In genomic region chr11:67039799-67040198, GRCm38 (mm10) we compare ENCODE assay signal across 13 mouse cellular contexts. TPM values are rescaled to one million over a fixed set of nuclear protein-coding genes. Genes with fewer than 3 reads are reported as not detected.
DNase-seq lines count a peak whose midpoint lies in the region; ATAC-seq and TF ChIP-seq lines count a peak whose summit lies in the region.
"Had no signal": no experiment of that assay in that cellular context is flagged by ENCODE, and none has a peak within 500 bp of the region (broad histone marks: within the 10 kb centered on the region; RNA-seq: fewer than 3 reads in every experiment).

No protein-coding gene starts in this region.

- no peak; the same call in 1 of the 2 replicates for TF ChIP-seq RAD21 in CH12.LX (IDR thresholded peaks at IDR 0.05; ENCODE audit: low read depth, low read length)

- dilution Hi-C loops in CH12.LX (cut with MboI; ENCODE audit: extremely low pct_ligation_motif_present, extremely low pct_unique_long_range_greater_than_20kb, low sequenced_read_pairs): no loop called here

- TF ChIP-seq CTCF in liver, adult 2 months (IDR thresholded peaks at IDR 0.05; ENCODE audit: low read depth, low read length): peak; percentile 36; the same call in 1 of the 2 replicates
- TF ChIP-seq CTCF in CH12.LX (conservative IDR thresholded peaks at IDR 0.05 in 1 of 2, IDR thresholded peaks at IDR 0.05 in 1 of 2; ENCODE audit: low read depth in 2 of 2, low read length in 2 of 2): peak; percentile 33 to 49; a peak in 3 of 4 replicates
- 0 out of 2 replicates have a peak, but pooled peaks have one; percentile 8 for TF ChIP-seq CTCF in bone marrow, adult 2 months (IDR thresholded peaks at IDR 0.05; ENCODE audit: control insufficient read depth, insufficient read depth, low read length)

- no peak overlapping the region for H3K27ac ChIP-seq in liver, adult 2 months (replicated peaks; ENCODE audit: insufficient read depth, low read depth, low read length)
- no peak overlapping the region for H3K27ac ChIP-seq in liver, embryonic 11.5 days (ENCODE audit: low read depth, low read length)
- no peak overlapping the region for H3K27ac ChIP-seq in CH12.LX (ENCODE audit: insufficient read depth, low read depth)
- H3K27ac ChIP-seq in bone marrow, adult 2 months (ENCODE audit: control insufficient read depth, insufficient read depth, low read depth, low read length, poor library complexity): no peak overlapping the region
- H3K27ac ChIP-seq: hindbrain, embryonic 12.5 days had no signal

- peaks cover 12% of the 10 kb centered on the region for H3K4me1 ChIP-seq in liver, adult 2 months (ENCODE audit: control insufficient read depth, insufficient read depth, low read length)
- peaks cover 3% of the 10 kb centered on the region; the same call in 1 of the 2 replicates for H3K4me1 ChIP-seq in liver, embryonic 11.5 days (replicated peaks; ENCODE audit: control insufficient read depth, insufficient read depth, low read length)
- peaks cover 0 to 9% of the 10 kb centered on the region in 2 experiments; a peak in 1 of 4 replicates for H3K4me1 ChIP-seq in CH12.LX (ENCODE audit: control insufficient read depth in 1 of 2, insufficient read depth in 2 of 2)
- H3K4me1 ChIP-seq in bone marrow, adult 2 months (ENCODE audit: control insufficient read depth, insufficient read depth, low read length): no peaks in the 10 kb centered on the region
- H3K4me1 ChIP-seq: hindbrain, embryonic 12.5 days had no signal

- H3K27me3 ChIP-seq in liver, adult 2 months (ENCODE audit: control insufficient read depth, insufficient read depth, low read length): no peaks in the 10 kb centered on the region
- no peaks in the 10 kb centered on the region for H3K27me3 ChIP-seq in liver, embryonic 11.5 days (replicated peaks; ENCODE audit: control insufficient read depth, insufficient read depth, low read length)
- no peaks in the 10 kb centered on the region for H3K27me3 ChIP-seq in CH12.LX (replicated peaks)
- H3K27me3 ChIP-seq: hindbrain, embryonic 12.5 days had no signal

- no peak overlapping the region for H3K9ac ChIP-seq in liver, adult 2 months (ENCODE audit: low read depth, low read length)
- no peak overlapping the region for H3K9ac ChIP-seq in liver, embryonic 11.5 days (ENCODE audit: low read depth, low read length)
- no peak overlapping the region for H3K9ac ChIP-seq in CH12.LX (ENCODE audit: insufficient read depth, low read depth)
- H3K9ac ChIP-seq: hindbrain, embryonic 12.5 days had no signal

- no peak for ATAC-seq in liver, embryonic 11.5 days (replicated peaks; ENCODE audit: low FRiP score)
- ATAC-seq in monocyte, adult 5-6 weeks (replicated peaks; ENCODE audit: insufficient number of reproducible peaks, low FRiP score, low TSS enrichment, poor library complexity, severe bottlenecking): no peak

- in situ Hi-C loops in CH12.LX (cut with MboI; ENCODE audit: low pct_ligation_motif_present, low pct_unique_long_range_greater_than_20kb, low sequenced_read_pairs): no loop called here

- no peaks in the 10 kb centered on the region; the same call in 1 of the 2 replicates for H3K79me2 ChIP-seq in liver, adult 2 months (ENCODE audit: control insufficient read depth, insufficient read depth, low read length)
- no peaks in the 10 kb centered on the region for H3K79me2 ChIP-seq in CH12.LX (replicated peaks; ENCODE audit: control insufficient read depth, extremely low read depth, insufficient read depth, poor library complexity, severe bottlenecking)

- TF ChIP-seq EP300 in CH12.LX (IDR thresholded peaks at IDR 0.05; ENCODE audit: low read length): no peak

- H3K9me3 ChIP-seq in liver, embryonic 11.5 days (ENCODE audit: control insufficient read depth, low read length): no peaks in the 10 kb centered on the region
- peaks cover 4% of the 10 kb centered on the region for H3K9me3 ChIP-seq in CH12.LX (replicated peaks; ENCODE audit: low read length)
- H3K9me3 ChIP-seq: hindbrain, embryonic 12.5 days had no signal

- TF ChIP-seq POLR2A in liver, adult 2 months (IDR thresholded peaks at IDR 0.05; ENCODE audit: extremely low read depth, insufficient read depth, low read length): no peak
- TF ChIP-seq POLR2A in CH12.LX (IDR thresholded peaks at IDR 0.05; ENCODE audit: low read depth, low read length): no peak
- no peak for TF ChIP-seq POLR2A in bone marrow, adult 2 months (IDR thresholded peaks at IDR 0.05; ENCODE audit: borderline replicate concordance, control insufficient read depth, low read depth, low read length)

- H3K4me2 ChIP-seq in liver, embryonic 11.5 days: no peak overlapping the region
- no peak overlapping the region for H3K4me2 ChIP-seq in CH12.LX (ENCODE audit: insufficient read depth, low read depth, poor library complexity, severe bottlenecking)
- H3K4me2 ChIP-seq: hindbrain, embryonic 12.5 days had no signal

- DNase-seq in liver, adult 2 months (ENCODE audit: extremely low read depth, low read depth, low spot score): no peak
- DNase-seq in liver, embryonic 11.5 days (ENCODE audit: low spot score): no peak
- peak; percentile 27 for DNase-seq in A20 (ENCODE audit: low read depth, low spot score)
- DNase-seq in CH12.LX (ENCODE audit: extremely low read depth): no peak
- no peak for DNase-seq in cerebellum, postnatal 25 days
- DNase-seq: adrenal gland, adult 2 months; cerebellum, postnatal 10 days; kidney, adult 8-10 months; right cerebral cortex, postnatal 25 days had no signal

- WGBS in liver, adult 2 months: 92% methylated on average over 3 of the region's 3 CpGs
- WGBS in liver, embryonic 11.5 days: 85% methylated on average over 3 of the region's 3 CpGs
- WGBS in bone marrow, adult 2 months: 89% methylated on average over 3 of the region's 3 CpGs

- peaks cover 31% of the 10 kb centered on the region for H3K36me3 ChIP-seq in liver, adult 2 months (ENCODE audit: control insufficient read depth, insufficient read depth, low read length)
- H3K36me3 ChIP-seq in liver, embryonic 11.5 days (ENCODE audit: control insufficient read depth, insufficient read depth, low read length): peaks cover 21% of the 10 kb centered on the region
- peaks cover 44 to 78% of the 10 kb centered on the region in 2 experiments for H3K36me3 ChIP-seq in CH12.LX (replicated peaks in 1 of 2; ENCODE audit: control insufficient read depth in 1 of 2, insufficient read depth in 1 of 2, low read length in 1 of 2)

- no peak overlapping the region for H3K4me3 ChIP-seq in liver, adult 2 months (ENCODE audit: insufficient read depth, low read depth, low read length)
- H3K4me3 ChIP-seq in liver, embryonic 11.5 days (ENCODE audit: low read depth, low read length): no peak overlapping the region
- no peak overlapping the region for H3K4me3 ChIP-seq in CH12.LX (replicated peaks in 1 of 3; ENCODE audit: low read depth in 2 of 3, low read length in 2 of 3, poor library complexity in 1 of 3)
- H3K4me3 ChIP-seq in bone marrow, adult 2 months (replicated peaks; ENCODE audit: control insufficient read depth, low read depth, low read length): no peak overlapping the region
- H3K4me3 ChIP-seq: hindbrain, embryonic 12.5 days had no signal

TF ChIP-seq in CH12.LX, 34 proteins besides CTCF, POLR2A, EP300 and RAD21 (continues in another document):
- TF ChIP-seq MAFK (IDR thresholded peaks at IDR 0.05; ENCODE audit: insufficient replicate concordance, low read length) (no peak), UBTF (IDR thresholded peaks at IDR 0.05; ENCODE audit: low read depth, low read length) (no peak), RCOR1 (conservative IDR thresholded peaks at IDR 0.05; ENCODE audit: low read depth, low read length) (no peak), POLR2AphosphoS2 (IDR thresholded peaks at IDR 0.05; ENCODE audit: low read depth, low read length) (no peak), ETS1 (conservative IDR thresholded peaks at IDR 0.05; ENCODE audit: low read depth, low read length) (no peak), CHD2 (IDR thresholded peaks at IDR 0.05; ENCODE audit: low read length) (no peak)

RNA-seq across cellular contexts. Expression of gene Adprm, which starts 12.6 kb away (rescaled TPM):
- 25.2 and 36.5 TPM in 2 replicates for total RNA-seq in liver, adult 2 months (2014; rRNA removed)
- 10.8 and 14.0 TPM in 2 replicates for polyA plus RNA-seq in liver, adult 2 months (2012; rRNA removed)
- 17.0 and 18.5 TPM in 2 replicates for polyA plus RNA-seq in liver, embryonic 11.5 days (2014; fragmentation: Nextera tagmentation; extraction: Ambion mirVana)
- 31.2 and 36.4 TPM in 2 replicates for total RNA-seq in CH12.LX (2012; rRNA removed)
- 51.0 and 53.8 TPM in 2 replicates for total RNA-seq in CH12.LX (2014; rRNA removed)
- polyA plus RNA-seq in CH12.LX (2012; ENCODE audit: insufficient read length, low read depth): 43.4 and 56.7 TPM in 2 replicates
- 6.9 and 15.4 TPM in 2 replicates for polyA plus RNA-seq in bone marrow, adult 2 months (2011; ENCODE audit: insufficient read depth, insufficient read length, low replicate concordance, missing spikeins)
- 32.8 to 44.4 TPM (median 35.9 TPM) in 3 replicates for total RNA-seq in monocyte, adult 5-6 weeks (2017)

RNA-seq across cellular contexts. Expression of gene Sco1, which starts 12.7 kb away (rescaled TPM):
- total RNA-seq in liver, adult 2 months (2014; rRNA removed): 10.5 and 11.5 TPM in 2 replicates
- 4.8 and 5.5 TPM in 2 replicates for polyA plus RNA-seq in liver, adult 2 months (2012; rRNA removed)
- 18.8 and 20.3 TPM in 2 replicates for polyA plus RNA-seq in liver, embryonic 11.5 days (2014; fragmentation: Nextera tagmentation; extraction: Ambion mirVana)
- total RNA-seq in CH12.LX (2012; rRNA removed) (20.4 and 23.0 TPM in 2 replicates), CH12.LX (2014; rRNA removed) (32.7 and 35.9 TPM in 2 replicates)
- polyA plus RNA-seq in CH12.LX (2012; ENCODE audit: insufficient read length, low read depth): 15.4 and 18.7 TPM in 2 replicates
- 3.2 and 5.0 TPM in 2 replicates for polyA plus RNA-seq in bone marrow, adult 2 months (2011; ENCODE audit: insufficient read depth, insufficient read length, low replicate concordance, missing spikeins)
- 13.8 to 17.9 TPM (median 14.6 TPM) in 3 replicates for total RNA-seq in monocyte, adult 5-6 weeks (2017)

RNA-seq across cellular contexts. Expression of gene Tmem220, which starts 14.8 kb away (rescaled TPM):
- 6.6 and 8.7 TPM in 2 replicates for total RNA-seq in liver, adult 2 months (2014; rRNA removed)
- polyA plus RNA-seq in liver, adult 2 months (2012; rRNA removed): 9.5 and 9.9 TPM in 2 replicates
- 1.8 and 1.9 TPM in 2 replicates for polyA plus RNA-seq in liver, embryonic 11.5 days (2014; fragmentation: Nextera tagmentation; extraction: Ambion mirVana)
- total RNA-seq in CH12.LX (2012; rRNA removed) (0.08 and 0.30 TPM in 2 replicates), CH12.LX (2014; rRNA removed) (0.34 and 0.36 TPM in 2 replicates)
- polyA plus RNA-seq in CH12.LX (2012; ENCODE audit: insufficient read length, low read depth): 1.5 and 1.6 TPM in 2 replicates
- polyA plus RNA-seq in bone marrow, adult 2 months (2011; ENCODE audit: insufficient read depth, insufficient read length, low replicate concordance, missing spikeins): 0.61 TPM in 1 of 2 replicates, not detected in the other
- total RNA-seq in monocyte, adult 5-6 weeks (2017): 1.3 to 4.1 TPM in 2 of 3 replicates, not detected in the other

RNA-seq across cellular contexts. Expression of gene Myh3, which starts 38.3 kb away (rescaled TPM):
- total RNA-seq in liver, adult 2 months (2014; rRNA removed): not detected in 2 replicates
- not detected in 2 replicates for polyA plus RNA-seq in liver, adult 2 months (2012; rRNA removed)
- 0.38 and 0.78 TPM in 2 replicates for polyA plus RNA-seq in liver, embryonic 11.5 days (2014; fragmentation: Nextera tagmentation; extraction: Ambion mirVana)
- total RNA-seq in CH12.LX (2012; rRNA removed) (0.55 and 0.64 TPM in 2 replicates), CH12.LX (2014; rRNA removed) (0.08 and 0.12 TPM in 2 replicates)
- 0.26 and 0.29 TPM in 2 replicates for polyA plus RNA-seq in CH12.LX (2012; ENCODE audit: insufficient read length, low read depth)
- polyA plus RNA-seq in bone marrow, adult 2 months (2011; ENCODE audit: insufficient read depth, insufficient read length, low replicate concordance, missing spikeins): not detected in 2 replicates
- not detected in 3 replicates for total RNA-seq in monocyte, adult 5-6 weeks (2017)
- polyA plus RNA-seq: adrenal gland, adult 2 months; gonadal fat pad, adult 2 months had no signal
